Mouse (Mus musculus) adrenal gland, adult 8-10 months (tissue): ENCODE measurements around the gene Ppan. TPM values are rescaled to one million over a fixed set of nuclear protein-coding genes. Genes with fewer than 3 reads are reported as not detected.

Experiments
- microRNA-seq, 2 experiments: library from miRNA; unstranded; fragments of <30 nt; microRNA quantifications; one replicate each; pipeline ENCODE4 v1.2.0; 2022
- total RNA-seq, 4 experiments: library from RNA; stranded (reverse); gene quantifications; 2 replicates each; pipeline ENCODE4 v1.2.4; 2022

The Ppan gene
- total RNA-seq, 4 experiments from 2014 or later = 27.8 to 43.1 (median 35.8) TPM

Small RNAs within 50 kb of the gene (microRNA-seq; reads per million reads assigned to microRNA genes)
- 0 to 0.18 reads per million in 2 experiments for gene Mir7081

Other genes with a start within 250 kb of the Ppan start
- gene Ubl5, start 245.3 kb upstream of the Ppan start, total RNA-seq = 100 to 1,000 TPM; 273 to 388 (median 339) TPM
- 10 to 100 TPM; 18.1 to 39.2 (median 25.6) TPM for gene Fbxl12, start 243.4 kb upstream of the Ppan start, total RNA-seq
- 10 to 100 TPM; 29.0 to 30.9 (median 30.3) TPM for gene Pin1, start 236.1 kb upstream of the Ppan start, total RNA-seq
- gene Olfm2, start 141.8 kb upstream of the Ppan start, total RNA-seq = 1 to 10 TPM in 1 of 4 experiments, under 1 TPM in 3; 0.42 to 1.1 (median 0.71) TPM
- 100 to 1,000 TPM in 3 of 4 experiments, 10 to 100 TPM in 1; 65.3 to 291 (median 201) TPM for gene Col5a3, start 73.1 kb upstream of the Ppan start, total RNA-seq
- gene Rdh8, start 69.7 kb upstream of the Ppan start, total RNA-seq = not detected
- gene A230050P20Rik, start 19.5 kb upstream of the Ppan start, total RNA-seq = 10 to 100 TPM; 17.8 to 48.3 (median 32.4) TPM
- gene Angptl6, start 8.4 kb upstream of the Ppan start, total RNA-seq = 1 to 10 TPM; 2.7 to 4.8 (median 3.2) TPM
- gene Eif3g, start 10.4 kb downstream of the Ppan start, total RNA-seq = 100 to 1,000 TPM; 152 to 182 (median 170) TPM
- 10 to 100 TPM; 39.6 to 63.8 (median 47.8) TPM for gene Dnmt1, start 71.7 kb downstream of the Ppan start, total RNA-seq
- 10 to 100 TPM; 18.8 to 36.9 (median 26.6) TPM for gene S1pr2, start 88.6 kb downstream of the Ppan start, total RNA-seq
- 100 to 1,000 TPM; 124 to 131 (median 129) TPM for gene Mrpl4, start 114.6 kb downstream of the Ppan start, total RNA-seq
- gene Icam1, start 127.8 kb downstream of the Ppan start, total RNA-seq = 10 to 100 TPM; 14.9 to 33.1 (median 22.2) TPM
- 1 to 10 TPM; 1.6 to 7.8 (median 5.4) TPM for gene Icam4, start 141.2 kb downstream of the Ppan start, total RNA-seq
- gene Icam5, start 143.9 kb downstream of the Ppan start, total RNA-seq = under 1 TPM; 0.23 to 0.94 (median 0.50) TPM
- under 1 TPM in 1 of 4 experiments, not detected in 3; 0.70 TPM for gene Zglp1, start 178.9 kb downstream of the Ppan start, total RNA-seq
- gene Gm49373, start 184.9 kb downstream of the Ppan start, total RNA-seq = under 1 TPM; 0.24 to 0.68 (median 0.42) TPM
- 10 to 100 TPM; 40.3 to 55.0 (median 45.6) TPM for gene Fdx1l, start 185.4 kb downstream of the Ppan start, total RNA-seq
- 1 to 10 TPM in 3 of 4 experiments, under 1 TPM in 1; 0.49 to 3.2 (median 2.3) TPM for gene Gm38431, start 203.8 kb downstream of the Ppan start, total RNA-seq
- 10 to 100 TPM; 43.9 to 78.6 (median 56.6) TPM for gene Raver1, start 203.8 kb downstream of the Ppan start, total RNA-seq
- 10 to 100 TPM; 15.3 to 30.3 (median 23.0) TPM for gene Tyk2, start 243.1 kb downstream of the Ppan start, total RNA-seq